Mouse (Mus musculus): Measurements from ENCODE around the gene Prickle2. TPM values are rescaled to one million over a fixed set of nuclear protein-coding genes. Genes with fewer than 3 reads are reported as not detected.

Prickle2 gene
- not detected in 2 replicates for polyA plus RNA-seq (2012; ENCODE audit: insufficient read depth, low replicate concordance)

- Histone ChIP-seq H3K27me3 (replicated peaks) (peaks cover 24% of the 10 kb centered on the region), H3K4me1 (peaks cover 6% of the 10 kb centered on the region), H3K9me3 (peaks cover 12% of the 10 kb centered on the region; the same call in 1 of the 2 replicates), H3K36me3 (replicated peaks; ENCODE audit: low read length) (no peaks in the 10 kb centered on the region), H3K4me3 (replicated peaks) (peak within 1 kb of the TSS; percentile 88)
- TF ChIP-seq GATA1 (IDR thresholded peaks at IDR 0.05; ENCODE audit: borderline replicate concordance, low read length) (no peak), FLI1 (IDR thresholded peaks at IDR 0.05; ENCODE audit: low read length) (no peak)
These were observed at the start of gene Prickle2 for GRCm38 (mm10) chr6:92706145-92706466. Gene Prickle2, minus strand, starts transcription at chr6:92706155.

DNA sequence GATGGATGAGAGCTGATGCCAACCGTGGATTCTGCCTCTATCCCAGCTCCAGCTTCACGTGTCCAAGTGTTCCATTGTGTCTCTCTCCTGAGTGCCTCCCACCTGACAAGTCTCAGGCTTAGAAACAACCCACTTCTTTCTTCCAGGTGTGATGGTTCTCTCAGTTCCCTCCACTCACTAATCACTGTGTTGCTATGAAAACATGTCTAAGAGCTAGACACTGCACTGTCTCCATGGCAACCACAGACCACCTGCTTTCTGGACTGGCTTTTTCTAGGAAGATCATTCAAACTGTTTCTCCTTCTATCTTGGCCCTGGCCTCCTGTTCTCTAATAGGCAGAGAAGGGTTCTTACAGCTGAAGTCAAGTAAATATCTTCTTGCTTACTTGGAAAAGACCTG is 46.8 kb upstream of the Prickle2 start:
- H3K27me3 ChIP-seq (replicated peaks), result no peaks in the 10 kb centered on the region
- H3K36me3 ChIP-seq (replicated peaks; ENCODE audit: low read length), result no peaks in the 10 kb centered on the region
- no peak for TF ChIP-seq GATA1 (IDR thresholded peaks at IDR 0.05; ENCODE audit: borderline replicate concordance, low read length)
- no peak overlapping the region for H3K4me3 ChIP-seq (replicated peaks)
- peaks cover 7% of the 10 kb centered on the region; the same call in 1 of the 2 replicates for H3K9me3 ChIP-seq
- no peaks in the 10 kb centered on the region for H3K4me1 ChIP-seq

- Histone ChIP-seq H3K4me3 (replicated peaks) (no peak overlapping the region), H3K9me3 (peaks cover 8% of the 10 kb centered on the region; the same call in 1 of the 2 replicates), H3K27me3 (replicated peaks) (no peaks in the 10 kb centered on the region), H3K36me3 (replicated peaks; ENCODE audit: low read length) (no peaks in the 10 kb centered on the region), H3K4me1 (no peaks in the 10 kb centered on the region)
- TF ChIP-seq FLI1 (IDR thresholded peaks at IDR 0.05; ENCODE audit: low read length), result no peak
- no peak for TF ChIP-seq GATA1 (IDR thresholded peaks at IDR 0.05; ENCODE audit: borderline replicate concordance, low read length)
These were observed 43.5 kb upstream of the Prickle2 start for GRCm38 (mm10) chr6:92749420-92749819.

GRCm38 (mm10) chr6:92743605-92744004 is 37.6 kb upstream of the Prickle2 start:
- Histone ChIP-seq H3K4me3 (replicated peaks) (no peak overlapping the region), H3K36me3 (replicated peaks; ENCODE audit: low read length) (no peaks in the 10 kb centered on the region), H3K9me3 (peaks cover 43% of the 10 kb centered on the region), H3K27me3 (replicated peaks) (no peaks in the 10 kb centered on the region), H3K4me1 (no peaks in the 10 kb centered on the region)
- TF ChIP-seq FLI1 (IDR thresholded peaks at IDR 0.05; ENCODE audit: low read length), result no peak
- TF ChIP-seq GATA1 (IDR thresholded peaks at IDR 0.05; ENCODE audit: borderline replicate concordance, low read length), result no peak

GRCm38 (mm10) chr6:92737116-92737515 is 31.2 kb upstream of the Prickle2 start:
- no peak for TF ChIP-seq GATA1 (IDR thresholded peaks at IDR 0.05; ENCODE audit: borderline replicate concordance, low read length)
- TF ChIP-seq FLI1 (IDR thresholded peaks at IDR 0.05; ENCODE audit: low read length), result no peak
- Histone ChIP-seq H3K4me1 (no peaks in the 10 kb centered on the region), H3K4me3 (replicated peaks) (no peak overlapping the region), H3K27me3 (replicated peaks) (no peaks in the 10 kb centered on the region), H3K36me3 (replicated peaks; ENCODE audit: low read length) (no peaks in the 10 kb centered on the region), H3K9me3 (peaks cover 31% of the 10 kb centered on the region)

DNA sequence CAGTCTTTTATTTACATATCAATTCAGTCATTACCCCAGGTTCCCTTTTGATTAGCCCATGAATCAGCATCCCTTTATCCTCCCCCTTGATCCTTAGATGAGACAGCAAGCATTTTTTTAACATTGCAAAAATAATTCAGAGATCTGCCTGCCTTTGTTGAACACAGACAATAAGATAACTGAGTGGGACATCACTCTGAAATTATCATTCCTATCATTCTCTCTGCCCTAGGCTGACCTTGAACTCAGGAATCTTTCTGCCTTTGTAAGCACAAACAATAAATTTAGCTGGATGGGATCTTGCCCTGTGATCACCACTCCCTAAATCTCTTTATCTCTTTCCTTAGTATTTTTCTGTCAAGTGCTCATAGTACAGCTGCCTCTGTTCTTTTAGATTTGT is 27.7 kb upstream of the Prickle2 start:
- no peaks in the 10 kb centered on the region for H3K27me3 ChIP-seq (replicated peaks)
- H3K36me3 ChIP-seq (replicated peaks; ENCODE audit: low read length), result no peaks in the 10 kb centered on the region
- H3K4me3 ChIP-seq (replicated peaks), result no peak overlapping the region
- H3K9me3 ChIP-seq, result peaks cover 9% of the 10 kb centered on the region
- H3K4me1 ChIP-seq, result no peaks in the 10 kb centered on the region
- TF ChIP-seq GATA1 (IDR thresholded peaks at IDR 0.05; ENCODE audit: borderline replicate concordance, low read length), result no peak
- no peak for TF ChIP-seq FLI1 (IDR thresholded peaks at IDR 0.05; ENCODE audit: low read length)

- no peaks in the 10 kb centered on the region for H3K27me3 ChIP-seq (replicated peaks)
- TF ChIP-seq GATA1 (IDR thresholded peaks at IDR 0.05; ENCODE audit: borderline replicate concordance, low read length) (no peak), FLI1 (IDR thresholded peaks at IDR 0.05; ENCODE audit: low read length) (no peak)
- H3K9me3 ChIP-seq, result 0 out of 2 replicates have a peak, but pooled peaks cover 2% of the 10 kb centered on the region
- no peak overlapping the region for H3K4me3 ChIP-seq (replicated peaks)
- no peaks in the 10 kb centered on the region for H3K36me3 ChIP-seq (replicated peaks; ENCODE audit: low read length)
- H3K4me1 ChIP-seq, result no peaks in the 10 kb centered on the region
These were observed 22.6 kb upstream of the Prickle2 start for GRCm38 (mm10) chr6:92728514-92728913.

- no peak overlapping the region for H3K4me3 ChIP-seq (replicated peaks)
- no peaks in the 10 kb centered on the region for H3K36me3 ChIP-seq (replicated peaks; ENCODE audit: low read length)
- no peak for TF ChIP-seq GATA1 (IDR thresholded peaks at IDR 0.05; ENCODE audit: borderline replicate concordance, low read length)
- no peak for TF ChIP-seq FLI1 (IDR thresholded peaks at IDR 0.05; ENCODE audit: low read length)
- H3K4me1 ChIP-seq, result no peaks in the 10 kb centered on the region
- H3K9me3 ChIP-seq, result 0 out of 2 replicates have a peak, but pooled peaks cover 2% of the 10 kb centered on the region
- no peaks in the 10 kb centered on the region for H3K27me3 ChIP-seq (replicated peaks)
These were observed 22.1 kb upstream of the Prickle2 start for GRCm38 (mm10) chr6:92728084-92728483.

DNA sequence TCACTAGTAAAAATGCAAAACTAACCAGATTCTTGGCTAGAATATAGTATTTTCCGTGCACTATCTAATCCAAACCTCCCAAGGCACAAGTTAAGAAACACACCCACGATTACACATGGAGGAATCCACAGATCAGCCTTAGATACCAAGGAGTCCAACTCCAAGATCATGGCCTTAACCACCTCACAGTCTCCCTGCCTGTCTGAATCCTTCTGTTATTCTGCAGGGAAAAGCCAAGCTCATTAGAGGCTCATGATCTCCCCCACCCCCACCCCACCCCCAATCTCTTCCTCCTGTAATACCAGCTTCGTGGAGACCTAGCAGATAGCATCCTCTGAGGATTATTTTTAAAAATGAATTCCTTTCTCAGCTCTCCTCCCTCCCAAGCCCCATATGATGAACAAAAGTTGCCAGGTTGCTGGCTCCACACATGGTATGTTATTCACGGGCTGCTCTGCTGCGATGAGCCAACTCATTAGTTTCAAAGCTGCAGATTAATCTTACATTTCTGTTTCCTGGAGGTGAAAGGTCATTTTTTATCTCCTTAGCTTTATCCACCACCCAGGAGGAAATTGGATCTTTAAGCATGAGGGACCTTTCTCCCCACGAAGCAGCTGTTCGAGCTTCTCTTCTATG is 21.5 kb upstream of the Prickle2 start:
- Histone ChIP-seq H3K4me3 (replicated peaks) (no peak overlapping the region), H3K36me3 (replicated peaks; ENCODE audit: low read length) (no peaks in the 10 kb centered on the region), H3K9me3 (0 out of 2 replicates have a peak, but pooled peaks cover 2% of the 10 kb centered on the region), H3K4me1 (no peaks in the 10 kb centered on the region), H3K27me3 (replicated peaks) (no peaks in the 10 kb centered on the region)
- TF ChIP-seq FLI1 (IDR thresholded peaks at IDR 0.05; ENCODE audit: low read length) (no peak), GATA1 (IDR thresholded peaks at IDR 0.05; ENCODE audit: borderline replicate concordance, low read length) (no peak)

GRCm38 (mm10) chr6:92726121-92726520 is 20.2 kb upstream of the Prickle2 start:
- no peak overlapping the region for H3K4me3 ChIP-seq (replicated peaks)
- no peak for TF ChIP-seq FLI1 (IDR thresholded peaks at IDR 0.05; ENCODE audit: low read length)
- TF ChIP-seq GATA1 (IDR thresholded peaks at IDR 0.05; ENCODE audit: borderline replicate concordance, low read length), result no peak
- no peaks in the 10 kb centered on the region for H3K27me3 ChIP-seq (replicated peaks)
- no peaks in the 10 kb centered on the region for H3K36me3 ChIP-seq (replicated peaks; ENCODE audit: low read length)
- H3K9me3 ChIP-seq, result 0 out of 2 replicates have a peak, but pooled peaks cover 2% of the 10 kb centered on the region
- no peaks in the 10 kb centered on the region for H3K4me1 ChIP-seq
